Mouse (Mus musculus): Measurements from ENCODE around the gene Supv3l1.

Gene Supv3l1

GRCm38 (mm10) chr10:62412906-62413605 lies 36.5 kb downstream of the Supv3l1 start:
- DNase-seq (ENCODE audit: low spot score) = no peak

GRCm38 (mm10) chr10:62411431-62412410 lies 37.8 kb downstream of the Supv3l1 start:
- no peak for DNase-seq (ENCODE audit: low spot score)

- DNase-seq (ENCODE audit: low spot score) = no peak
Measured at GRCm38 (mm10) chr10:62410943-62411342, 38.6 kb downstream of the Supv3l1 start.

- no peak for DNase-seq (ENCODE audit: low spot score)
Measured at GRCm38 (mm10) chr10:62404901-62405300, 44.6 kb downstream of the Supv3l1 start.

- DNase-seq (ENCODE audit: low spot score) = no peak
Measured at GRCm38 (mm10) chr10:62401641-62402111, 47.9 kb downstream of the Supv3l1 start.

GRCm38 (mm10) chr10:62383011-62383410 lies 66.5 kb downstream of the Supv3l1 start:
- no peak for DNase-seq (ENCODE audit: low spot score)

GRCm38 (mm10) chr10:62380936-62381335 lies 68.6 kb downstream of the Supv3l1 start:
- DNase-seq (ENCODE audit: low spot score) = no peak

- DNase-seq (ENCODE audit: low spot score) = no peak
Measured at GRCm38 (mm10) chr10:62379808-62380207, 69.7 kb downstream of the Supv3l1 start, which contains the start of gene Hk1. Hk1 (minus strand) TSS chr10:62379908.
